ENCODE assay signal across 8 mouse cellular contexts in the genomic region with DNA sequence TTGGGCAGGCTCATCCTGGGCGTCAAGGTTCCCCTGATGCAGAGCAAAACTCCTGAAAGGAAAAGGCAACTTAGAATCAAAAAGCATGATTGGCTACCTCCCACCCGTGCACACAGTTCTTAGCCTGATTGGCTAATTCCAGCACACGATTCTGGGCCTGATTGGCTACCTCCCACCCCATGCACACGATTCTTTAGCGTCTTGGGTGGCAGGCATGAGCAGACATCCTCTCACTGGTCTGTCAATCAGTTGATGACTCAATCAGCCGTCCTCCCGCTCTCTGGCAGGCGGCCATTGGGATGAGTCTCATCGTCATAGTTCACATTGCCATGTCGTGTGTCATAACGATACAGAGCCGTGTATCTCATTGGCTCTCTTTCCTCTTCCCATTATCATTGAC. TPM values are rescaled to one million over a fixed set of nuclear protein-coding genes. Genes with fewer than 3 reads are reported as not detected.
DNase-seq lines count a peak whose midpoint lies in the region; ATAC-seq lines count a peak whose summit lies in the region.

No protein-coding gene starts in this region.

- 74% methylated on average over 12 of the region's 12 CpGs for WGBS in midbrain, embryonic 13.5 days

- H3K4me3 ChIP-seq in midbrain, embryonic 13.5 days (replicated peaks) = no peak overlapping the region

- H3K9me3 ChIP-seq in midbrain, embryonic 13.5 days = no peaks in the 10 kb centered on the region

- no peaks in the 10 kb centered on the region for H3K36me3 ChIP-seq in midbrain, embryonic 13.5 days

- H3K4me1 ChIP-seq in midbrain, embryonic 13.5 days (replicated peaks) = peaks cover 8% of the 10 kb centered on the region

- intact Hi-C loops in left cerebral cortex, postnatal 4 days (cut with DNase I) = loop anchor here (10.0 kb wide), 1 partner anchor 1106 kb away; no protein-coding TSS in a partner anchor
- intact Hi-C loops in left cerebral cortex, postnatal 36 days (cut with DNase I) = no loop called here

- DNase-seq in left cerebral cortex, postnatal 4 days = peak; percentile 82
- DNase-seq in left cerebral cortex, postnatal 36 days (ENCODE audit: low spot score in 2 of 2) = no peak
- DNase-seq in adipocyte (ENCODE audit: low spot score) = peak; percentile 19
- DNase-seq in cerebellum, adult 9-11 months = peak; percentile 51
- DNase-seq in kidney, adult 11 months = no peak
- no peak for DNase-seq in ovary, postnatal 36 days (ENCODE audit: low spot score)

- peak; percentile 70 for ATAC-seq in midbrain, embryonic 13.5 days
- no peak for ATAC-seq in megakaryocyte-erythroid progenitor cell, adult 5-6 weeks (replicated peaks; ENCODE audit: low FRiP score, low TSS enrichment, poor library complexity, severe bottlenecking)

- H3K27ac ChIP-seq in midbrain, embryonic 13.5 days = no peak overlapping the region

- no peak overlapping the region for H3K9ac ChIP-seq in midbrain, embryonic 13.5 days (replicated peaks)

- no peaks in the 10 kb centered on the region for H3K27me3 ChIP-seq in midbrain, embryonic 13.5 days

- no peak overlapping the region for H3K4me2 ChIP-seq in midbrain, embryonic 13.5 days (replicated peaks)

RNA-seq across cellular contexts. Expression of a gene that starts 10.3 kb away (rescaled TPM):
- total RNA-seq in left cerebral cortex, postnatal 4 days (2021) = not detected
- total RNA-seq in left cerebral cortex, postnatal 36 days (2021) = not detected
- polyA plus RNA-seq in midbrain, embryonic 13.5 days (2015; fragmentation: Nextera tagmentation; extraction: Ambion mirVana) = 0.12 TPM in 1 of 2 replicates, not detected in the other
- not detected in 2 replicates for total RNA-seq in megakaryocyte-erythroid progenitor cell, adult 5-6 weeks (2014; fragmentation: Nextera tagmentation)
- not detected in 2 replicates for total RNA-seq in megakaryocyte-erythroid progenitor cell, adult 5-6 weeks (2017)

RNA-seq across cellular contexts. Expression of a gene that starts 27.7 kb away (rescaled TPM):
- not detected for total RNA-seq in left cerebral cortex, postnatal 4 days (2021)
- not detected for total RNA-seq in left cerebral cortex, postnatal 36 days (2021)
- polyA plus RNA-seq in midbrain, embryonic 13.5 days (2015; fragmentation: Nextera tagmentation; extraction: Ambion mirVana) = not detected in 2 replicates
- total RNA-seq in megakaryocyte-erythroid progenitor cell, adult 5-6 weeks (2014; fragmentation: Nextera tagmentation) = not detected in 2 replicates
- total RNA-seq in megakaryocyte-erythroid progenitor cell, adult 5-6 weeks (2017) = not detected in 2 replicates

RNA-seq across cellular contexts. Expression of a gene that starts 47.9 kb away (rescaled TPM):
- 10 to 100 TPM; 13.4 to 16.3 TPM for total RNA-seq in left cerebral cortex, postnatal 4 days (2021)
- total RNA-seq in left cerebral cortex, postnatal 36 days (2021) = 10 to 100 TPM; 15.8 to 16.2 TPM
- polyA plus RNA-seq in midbrain, embryonic 13.5 days (2015; fragmentation: Nextera tagmentation; extraction: Ambion mirVana) = 94.2 and 109 TPM in 2 replicates
- total RNA-seq in megakaryocyte-erythroid progenitor cell, adult 5-6 weeks (2014; fragmentation: Nextera tagmentation) = 83.4 and 84.1 TPM in 2 replicates
- total RNA-seq in megakaryocyte-erythroid progenitor cell, adult 5-6 weeks (2017) = 161 and 180 TPM in 2 replicates

RNA-seq across cellular contexts. Expression of a gene that starts 56.8 kb away (rescaled TPM):
- not detected for total RNA-seq in left cerebral cortex, postnatal 4 days (2021)
- total RNA-seq in left cerebral cortex, postnatal 36 days (2021) = under 1 TPM in 1 of 2 experiments, not detected in 1; 0.17 TPM
- 2.2 and 5.3 TPM in 2 replicates for polyA plus RNA-seq in midbrain, embryonic 13.5 days (2015; fragmentation: Nextera tagmentation; extraction: Ambion mirVana)
- total RNA-seq in megakaryocyte-erythroid progenitor cell, adult 5-6 weeks (2014; fragmentation: Nextera tagmentation) = not detected in 2 replicates
- not detected in 2 replicates for total RNA-seq in megakaryocyte-erythroid progenitor cell, adult 5-6 weeks (2017)

Comparison
In these comparisons a context has a peak if more than half of its experiments do, and no peak if none do; other contexts are left out.
1. DNase-seq: peak in left cerebral cortex, postnatal 4 days (single experiment), adipocyte (single experiment) and cerebellum, adult 9-11 months (single experiment); none in left cerebral cortex, postnatal 36 days (0 of 2), kidney, adult 11 months (single experiment) and ovary, postnatal 36 days (single experiment).
2. RNA of a gene that starts 47.9 kb away (total RNA-seq): 83.4 to 180 TPM in megakaryocyte-erythroid progenitor cell, adult 5-6 weeks; 13.4 to 16.3 TPM in left cerebral cortex, postnatal 4 days and 15.8 to 16.2 TPM in left cerebral cortex, postnatal 36 days; every median in the first group is over 4 times any median in the second.